Mouse (Mus musculus): ENCODE data around the gene Scnm1.
"Not testable (repeated sequence)": the region's sequence is repeated elsewhere in the genome, so short reads cannot be mapped to it uniquely, and the experiment has no call there.

The Scnm1 gene

GRCm38 (mm10) chr3:95147924-95148323 is 14.1 kb upstream of the Scnm1 start:
- DNase-seq (ENCODE audit: low read depth, low spot score): no peak

- DNase-seq (ENCODE audit: low read depth, low spot score): peak; percentile 86
Measured at GRCm38 (mm10) chr3:95142617-95143011, 8.8 kb upstream of the Scnm1 start.

GRCm38 (mm10) chr3:95141952-95142616 is 8.3 kb upstream of the Scnm1 start, which contains the start of gene Tnfaip8l2:
Tnfaip8l2 (minus strand) TSS chr3:95142360.
- DNase-seq (ENCODE audit: low read depth, low spot score): no peak

GRCm38 (mm10) chr3:95141474-95141873 is 7.7 kb upstream of the Scnm1 start:
- no peak for DNase-seq (ENCODE audit: low read depth, low spot score)

- no peak for DNase-seq (ENCODE audit: low read depth, low spot score)
Measured at GRCm38 (mm10) chr3:95140795-95141194, 7.0 kb upstream of the Scnm1 start.

- peak; percentile 79 for DNase-seq (ENCODE audit: low read depth, low spot score)
Measured at GRCm38 (mm10) chr3:95140289-95140595, 6.4 kb upstream of the Scnm1 start.

- peak; percentile 80 for DNase-seq (ENCODE audit: low read depth, low spot score)
Measured at GRCm38 (mm10) chr3:95139586-95140288, 5.9 kb upstream of the Scnm1 start.

- DNase-seq (ENCODE audit: low read depth, low spot score): no peak
Measured at GRCm38 (mm10) chr3:95136336-95136735, 2.5 kb upstream of the Scnm1 start.

- DNase-seq (ENCODE audit: low read depth, low spot score): no peak
Measured at GRCm38 (mm10) chr3:95135433-95136052, 1.7 kb upstream of the Scnm1 start.

GRCm38 (mm10) chr3:95135023-95135422 is 1.2 kb upstream of the Scnm1 start:
- peak; percentile 91 for DNase-seq (ENCODE audit: low read depth, low spot score)

- DNase-seq (ENCODE audit: low read depth, low spot score): not testable (repeated sequence)
Measured at GRCm38 (mm10) chr3:95134133-95134532, 322 bp upstream of the Scnm1 start.

GRCm38 (mm10) chr3:95133176-95133575 is 635 bp downstream of the Scnm1 start:
- no peak for DNase-seq (ENCODE audit: low read depth, low spot score)

- not testable (repeated sequence) for DNase-seq (ENCODE audit: low read depth, low spot score)
Measured at GRCm38 (mm10) chr3:95132389-95132788, 1.4 kb downstream of the Scnm1 start.

- DNase-seq (ENCODE audit: low read depth, low spot score): no peak
Measured at GRCm38 (mm10) chr3:95130081-95130480, 3.7 kb downstream of the Scnm1 start.

GRCm38 (mm10) chr3:95129226-95129651 is 4.6 kb downstream of the Scnm1 start:
- DNase-seq (ENCODE audit: low read depth, low spot score): no peak

GRCm38 (mm10) chr3:95124972-95125371 is 8.8 kb downstream of the Scnm1 start:
- no peak for DNase-seq (ENCODE audit: low read depth, low spot score)

GRCm38 (mm10) chr3:95124246-95124645 is 9.6 kb downstream of the Scnm1 start, which contains the start of gene Tmod4:
Tmod4 (plus strand) TSS chr3:95124476.
- peak; percentile 61 for DNase-seq (ENCODE audit: low read depth, low spot score)

- no peak for DNase-seq (ENCODE audit: low read depth, low spot score)
Measured at GRCm38 (mm10) chr3:95121580-95121979, 12.2 kb downstream of the Scnm1 start.

- no peak for DNase-seq (ENCODE audit: low read depth, low spot score)
Measured at GRCm38 (mm10) chr3:95117751-95118150, 16.1 kb downstream of the Scnm1 start.

GRCm38 (mm10) chr3:95112760-95113159 is 21.1 kb downstream of the Scnm1 start:
- DNase-seq (ENCODE audit: low read depth, low spot score): no peak

GRCm38 (mm10) chr3:95110911-95111726 is 22.7 kb downstream of the Scnm1 start, which contains the start of gene Vps72:
Vps72 (plus strand) TSS chr3:95111022.
- peak; percentile 97 for DNase-seq (ENCODE audit: low read depth, low spot score)

- no peak for DNase-seq (ENCODE audit: low read depth, low spot score)
Measured at GRCm38 (mm10) chr3:95107898-95108297, 25.9 kb downstream of the Scnm1 start.
